Mouse (Mus musculus) forebrain, postnatal 0 days (tissue): ENCODE data around the gene Pdgfc. TPM values are rescaled to one million over a fixed set of nuclear protein-coding genes. Genes with fewer than 3 reads are reported as not detected.
A peak's percentile ranks its signal among the peaks of the same experiment; 100 is the strongest.
"Not testable (repeated sequence)": the region's sequence is repeated elsewhere in the genome, so short reads cannot be mapped to it uniquely, and the experiment has no call there.

ENCODE experiments used
- ATAC-seq: fragments of 200-750 bp; cut with Nextera tagmentation; 2 replicates; pipeline ENCODE4 v1.8.0; 2017; ENCODE audit warnings: mild to moderate bottlenecking, moderate library complexity
- DNase-seq: peaks from one replicate; pipeline ENCODE4 v3.0.0-alpha.2; 2015
- H3K27ac ChIP-seq: fragments of 300-500 bp; sonication (generic); 2 replicates; pipeline ENCODE4 v1.5.1; 2014; ENCODE audit warnings: low read depth, mild to moderate bottlenecking, antibody characterized with exemption, low read length, moderate library complexity, mixed read lengths
- H3K27me3 ChIP-seq: fragments of 300-500 bp; sonication (generic); 2 replicates; pipeline ENCODE4 v1.6.1; 2014; ENCODE audit warnings: mild to moderate bottlenecking, low read length, mixed read lengths; ENCODE audit not compliant: insufficient read depth
- H3K36me3 ChIP-seq: fragments of 300-500 bp; sonication (generic); 2 replicates; pipeline ENCODE4 v1.6.1; 2014; ENCODE audit warnings: mild to moderate bottlenecking, moderate library complexity; ENCODE audit not compliant: insufficient read depth
- H3K4me1 ChIP-seq: fragments of 300-500 bp; sonication (generic); 2 replicates; pipeline ENCODE4 v1.6.1; 2014; ENCODE audit warnings: antibody characterized with exemption; ENCODE audit not compliant: insufficient read depth
- H3K4me2 ChIP-seq: fragments of 300-500 bp; sonication (generic); 2 replicates; pipeline ENCODE4 v1.6.1; 2014; ENCODE audit warnings: low read depth, mild to moderate bottlenecking, moderate library complexity
- H3K4me3 ChIP-seq: fragments of 300-500 bp; sonication (generic); 2 replicates; pipeline ENCODE4 v1.5.1; 2014; ENCODE audit warnings: low read depth, low read length, mixed read lengths
- H3K9ac ChIP-seq: fragments of 300-500 bp; sonication (generic); 2 replicates; pipeline ENCODE4 v1.6.1; 2014; ENCODE audit warnings: mild to moderate bottlenecking
- H3K9me3 ChIP-seq: fragments of 300-500 bp; sonication (generic); 2 replicates; pipeline ENCODE4 v1.6.1; 2016; ENCODE audit warnings: low read length
- CTCF ChIP-seq: sonication (generic); IDR thresholded peaks from 2 replicates; pipeline ENCODE4 v1.5.1; 2016; ENCODE audit warnings: antibody characterized with exemption, control low read depth, low read depth
- WGBS: fragments of 180-500 bp; shearing (Covaris S2); extraction: QIAGEN DNeasy Blood & Tissue Kit; methylation state at CpG from one replicate; pipeline ENCODE4 v1.1.7; 2014; 5-methylcytosine and 5-hydroxymethylcytosine counted together
- polyA plus RNA-seq: library from polyadenylated mRNA; unstranded; fragments of >200 nt; fragmentation: Nextera tagmentation; extraction: Ambion mirVana; gene quantifications from 2 replicates; pipeline ENCODE4 v1.2.1, GENCODE M21; 2015
- total RNA-seq: library from RNA; depleted of rRNA; stranded (reverse); fragments of >200 nt; gene quantifications from 2 replicates; pipeline ENCODE4 v1.2.3, GENCODE M21; 2014

Gene Pdgfc
- total and polyA plus RNA-seq, 2 experiments from 2014 or later: 4.8 to 6.3 TPM

GRCm38 (mm10) chr3:81120664-81121063, 84.4 kb downstream of the Pdgfc start:
- no peak overlapping the region for H3K9ac ChIP-seq
- H3K27ac ChIP-seq: no peak overlapping the region
- WGBS: 96% methylated on average over 1 of the region's 1 CpGs
- TF ChIP-seq CTCF: no peak
- no peak for DNase-seq
- no peak for ATAC-seq
- no peak overlapping the region for H3K4me2 ChIP-seq
- no peaks in the 10 kb centered on the region for H3K27me3 ChIP-seq
- no peaks in the 10 kb centered on the region for H3K36me3 ChIP-seq
- H3K4me3 ChIP-seq: no peak overlapping the region
- no peaks in the 10 kb centered on the region for H3K4me1 ChIP-seq
- no peaks in the 10 kb centered on the region for H3K9me3 ChIP-seq

GRCm38 (mm10) chr3:81121731-81122130, 85.5 kb downstream of the Pdgfc start:
- Histone ChIP-seq H3K9me3 (no peaks in the 10 kb centered on the region), H3K4me2 (no peak overlapping the region), H3K4me1 (no peaks in the 10 kb centered on the region), H3K4me3 (no peak overlapping the region), H3K27me3 (no peaks in the 10 kb centered on the region), H3K36me3 (no peaks in the 10 kb centered on the region), H3K9ac (no peak overlapping the region), H3K27ac (no peak overlapping the region)
- ATAC-seq (no peak), DNase-seq (no peak)
- 72% methylated on average over 1 of the region's 1 CpGs for WGBS
- TF ChIP-seq CTCF: no peak

- H3K4me3 ChIP-seq: no peak overlapping the region
- DNase-seq: no peak
- H3K27me3 ChIP-seq: no peaks in the 10 kb centered on the region
- no peak overlapping the region for H3K4me2 ChIP-seq
- ATAC-seq: no peak
- no peak overlapping the region for H3K27ac ChIP-seq
- H3K9ac ChIP-seq: no peak overlapping the region
- H3K4me1 ChIP-seq: no peaks in the 10 kb centered on the region
- H3K9me3 ChIP-seq: no peaks in the 10 kb centered on the region
- TF ChIP-seq CTCF: no peak
- 88% methylated on average over 3 of the region's 3 CpGs for WGBS
- no peaks in the 10 kb centered on the region for H3K36me3 ChIP-seq
Observed at GRCm38 (mm10) chr3:81123461-81123860, 87.2 kb downstream of the Pdgfc start.

- no peak overlapping the region for H3K4me3 ChIP-seq
- H3K4me2 ChIP-seq: no peak overlapping the region
- DNase-seq (no peak), ATAC-seq (no peak)
- no peak overlapping the region for H3K27ac ChIP-seq
- no peaks in the 10 kb centered on the region for H3K9me3 ChIP-seq
- no peaks in the 10 kb centered on the region for H3K27me3 ChIP-seq
- H3K36me3 ChIP-seq: no peaks in the 10 kb centered on the region
- no peak for TF ChIP-seq CTCF
- WGBS: 39% methylated on average over 2 of the region's 2 CpGs
- no peaks in the 10 kb centered on the region for H3K4me1 ChIP-seq
- H3K9ac ChIP-seq: no peak overlapping the region
Observed at GRCm38 (mm10) chr3:81127013-81127412, 90.8 kb downstream of the Pdgfc start.

DNA sequence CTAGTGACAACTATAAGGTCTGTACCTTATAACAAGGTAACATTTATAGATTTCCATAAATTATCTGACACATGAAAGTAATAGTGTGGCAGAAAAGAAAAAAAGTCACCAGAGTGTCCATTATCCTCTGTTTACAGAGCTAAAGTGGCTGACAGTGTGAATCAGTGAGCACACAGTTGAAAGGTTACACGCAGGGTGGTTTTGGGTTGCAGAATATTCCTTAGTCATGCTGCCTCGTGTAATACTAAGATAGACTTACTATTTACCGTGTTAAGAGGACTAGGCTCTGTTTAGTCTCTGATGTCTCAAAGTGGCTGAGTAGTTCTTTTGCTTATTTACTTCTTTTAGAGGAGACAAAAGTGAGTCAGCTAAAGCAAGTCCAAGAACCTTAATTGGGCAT, 100.8 kb downstream of the Pdgfc start:
- Histone ChIP-seq H3K9me3 (no peaks in the 10 kb centered on the region), H3K27me3 (no peaks in the 10 kb centered on the region), H3K36me3 (no peaks in the 10 kb centered on the region), H3K4me2 (no peak overlapping the region), H3K9ac (no peak overlapping the region), H3K4me1 (no peaks in the 10 kb centered on the region), H3K4me3 (no peak overlapping the region), H3K27ac (no peak overlapping the region)
- WGBS: 92% methylated on average over 3 of the region's 3 CpGs
- no peak for DNase-seq
- TF ChIP-seq CTCF: no peak
- ATAC-seq: no peak

- not testable (repeated sequence) for H3K4me2 ChIP-seq, H3K27ac ChIP-seq, H3K4me3 ChIP-seq, H3K9ac ChIP-seq, H3K9me3 ChIP-seq, H3K27me3 ChIP-seq, H3K4me1 ChIP-seq, H3K36me3 ChIP-seq, DNase-seq
- WGBS: 52% methylated on average over 1 of the region's 1 CpGs
- ATAC-seq: peak; percentile 50
Observed at GRCm38 (mm10) chr3:81138030-81138429, 101.8 kb downstream of the Pdgfc start.

GRCm38 (mm10) chr3:81143730-81144129, 107.5 kb downstream of the Pdgfc start:
- no peak for TF ChIP-seq CTCF
- ATAC-seq (no peak), DNase-seq (no peak)
- Histone ChIP-seq H3K4me2 (no peak overlapping the region), H3K4me3 (no peak overlapping the region), H3K27me3 (no peaks in the 10 kb centered on the region), H3K36me3 (no peaks in the 10 kb centered on the region), H3K9me3 (no peaks in the 10 kb centered on the region), H3K27ac (no peak overlapping the region), H3K4me1 (no peaks in the 10 kb centered on the region), H3K9ac (no peak overlapping the region)

DNA sequence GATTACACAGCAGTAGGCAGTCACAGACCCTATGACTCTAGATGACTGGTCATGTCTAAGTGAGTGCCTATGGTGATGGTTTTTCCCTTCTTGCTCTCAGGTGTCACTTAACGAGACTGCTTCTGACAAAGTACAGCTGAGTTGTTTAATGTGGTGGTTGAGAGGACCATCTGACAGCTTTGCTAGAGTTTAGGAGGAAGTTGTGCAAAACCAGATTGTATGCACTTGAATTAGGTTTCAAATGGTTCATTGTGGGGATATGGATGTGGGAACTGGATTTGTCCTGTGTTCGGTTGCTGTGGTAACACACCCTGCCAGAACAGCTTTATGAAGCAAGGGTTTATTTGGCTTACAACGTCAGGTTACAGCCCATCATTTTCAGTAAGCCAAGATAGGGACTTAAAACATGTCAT, 112.9 kb downstream of the Pdgfc start:
- H3K9me3 ChIP-seq: no peaks in the 10 kb centered on the region
- H3K4me1 ChIP-seq: no peaks in the 10 kb centered on the region; the same call in 1 of the 2 replicates
- H3K36me3 ChIP-seq: no peaks in the 10 kb centered on the region
- TF ChIP-seq CTCF: no peak
- H3K27me3 ChIP-seq: no peaks in the 10 kb centered on the region
- H3K4me2 ChIP-seq: no peak overlapping the region
- DNase-seq (peak; percentile 26), ATAC-seq (peak; percentile 90)
- 23% methylated on average over 3 of the region's 3 CpGs for WGBS
- no peak overlapping the region for H3K4me3 ChIP-seq
- no peak overlapping the region for H3K27ac ChIP-seq
- no peak overlapping the region for H3K9ac ChIP-seq
